Mouse (Mus musculus): ENCODE measurements at regions not wholly inside any gene's neighbourhood (a gene's known extent, or its start where the extent isn't known, plus 50 kb on each side); places are given as distances from the start of the nearest gene placed in this dataset.
"Not testable (repeated sequence)": the region's sequence is repeated elsewhere in the genome, so short reads cannot be mapped to it uniquely, and the experiment has no call there.

DNA sequence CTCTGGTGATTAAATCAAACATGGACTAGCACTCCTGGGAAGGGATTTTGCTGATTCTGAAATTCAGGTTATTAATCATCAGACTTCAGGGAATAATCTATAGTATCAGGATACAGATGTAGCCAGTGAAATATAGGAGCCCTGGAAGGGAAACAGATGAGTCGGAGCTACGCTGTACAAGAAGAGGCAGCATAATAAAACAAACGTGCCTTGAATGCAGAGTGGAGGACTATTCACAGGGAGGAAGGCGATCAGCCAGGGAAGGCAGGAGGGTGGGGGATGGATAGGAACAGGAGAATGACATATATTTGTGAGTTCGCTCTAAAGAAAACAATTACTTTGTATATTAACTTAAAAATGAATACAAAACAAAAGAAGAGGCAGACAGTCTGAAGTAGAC lies 286.6 kb upstream of the Got2 start:
- DNase-seq, result no peak

DNA sequence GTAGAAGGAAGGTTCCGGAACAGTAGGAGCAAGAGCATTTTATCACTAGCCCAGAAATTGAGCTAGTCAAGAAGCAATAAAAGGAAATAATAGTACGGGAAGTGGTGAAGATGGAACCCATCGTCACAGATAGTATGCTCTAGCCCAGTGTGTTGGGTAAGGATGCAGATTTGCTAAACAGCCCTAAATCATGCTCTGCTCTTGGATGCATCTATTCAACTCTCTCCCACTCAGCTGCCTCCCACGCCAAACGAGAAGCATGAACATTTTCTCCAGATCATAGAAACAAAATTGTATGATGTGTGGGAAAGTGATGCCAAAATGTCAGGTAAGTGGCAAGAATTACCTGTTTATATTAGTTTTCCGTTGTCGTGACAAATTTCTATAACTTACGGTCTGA lies 276.6 kb upstream of the Got2 start:
- DNase-seq, result no peak

DNA sequence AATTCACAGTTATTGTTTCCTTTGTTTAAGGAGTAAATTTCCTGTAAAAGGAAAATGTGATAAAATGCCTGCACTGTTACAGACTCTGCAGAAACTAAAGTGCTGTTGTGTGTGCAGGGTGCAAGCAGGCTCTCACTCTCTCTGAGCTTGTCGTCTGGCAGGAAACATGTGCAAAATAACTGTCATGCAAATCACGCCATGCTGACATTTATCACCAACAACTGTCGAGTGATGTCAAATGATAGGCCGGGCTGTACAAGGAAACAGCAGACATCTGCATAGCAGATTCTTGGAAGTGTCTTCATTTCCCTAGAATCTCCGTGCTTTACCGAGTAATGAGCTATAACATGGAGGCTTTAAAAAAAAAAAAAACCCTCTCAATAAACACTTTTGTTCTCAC lies 271.6 kb upstream of the Got2 start:
- no peak for DNase-seq

DNA sequence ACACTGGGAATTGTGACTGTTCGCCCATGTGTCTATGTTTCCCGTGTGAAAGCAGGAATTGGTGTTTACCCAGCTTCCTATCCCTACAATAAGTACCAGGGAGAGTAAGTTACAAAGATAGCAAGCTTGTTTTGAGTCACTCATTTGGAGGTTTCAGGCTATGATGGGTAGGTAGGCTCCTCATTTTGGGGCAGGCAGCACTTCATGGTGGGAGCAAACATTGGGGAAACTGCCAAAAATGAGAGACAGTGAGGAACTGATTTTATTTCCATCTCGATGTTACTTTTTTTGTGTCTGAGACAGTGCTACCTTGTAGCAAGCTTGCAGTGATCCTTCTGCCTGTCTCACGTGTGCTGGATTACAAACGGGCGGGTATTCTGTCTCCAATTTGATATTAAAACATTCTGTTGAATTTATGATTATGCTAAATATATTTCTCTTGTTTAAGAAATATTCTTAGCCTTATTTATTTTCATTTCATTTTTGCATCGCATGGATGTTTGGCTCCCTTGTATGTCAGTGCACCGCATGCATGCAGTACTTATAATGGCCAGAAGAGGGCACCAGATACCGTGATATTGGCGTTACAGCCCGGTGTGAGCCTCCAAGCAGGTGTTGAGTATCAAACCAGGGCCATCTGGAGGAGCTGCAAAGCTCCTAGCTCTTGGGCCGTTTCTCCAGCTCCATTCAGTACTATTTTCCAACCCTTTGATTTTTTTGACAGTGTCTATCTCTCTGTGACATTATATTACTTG lies 264.3 kb upstream of the Got2 start:
- DNase-seq, result peak in 1 of 2 experiments; percentile 54

DNA sequence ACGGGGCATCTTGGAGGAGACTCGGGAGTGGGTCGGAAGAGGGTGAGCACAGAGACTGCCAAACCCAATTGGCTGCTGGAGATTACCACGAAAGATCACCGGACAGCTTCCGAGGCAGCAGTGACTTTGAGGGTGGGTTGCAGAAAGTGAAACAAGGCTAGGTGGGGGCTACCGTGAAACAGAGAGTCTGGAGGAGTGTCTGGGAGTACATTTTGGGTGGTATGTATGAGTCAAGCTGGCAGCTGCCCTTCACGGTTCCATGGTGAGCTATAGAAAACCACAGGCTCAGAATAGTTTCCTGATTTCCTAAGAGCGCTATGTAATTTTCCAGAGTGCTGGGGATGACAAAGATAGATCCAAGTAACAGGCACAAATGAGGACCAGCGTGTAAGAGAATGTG lies 263.7 kb upstream of the Got2 start:
- DNase-seq, result no peak

DNA sequence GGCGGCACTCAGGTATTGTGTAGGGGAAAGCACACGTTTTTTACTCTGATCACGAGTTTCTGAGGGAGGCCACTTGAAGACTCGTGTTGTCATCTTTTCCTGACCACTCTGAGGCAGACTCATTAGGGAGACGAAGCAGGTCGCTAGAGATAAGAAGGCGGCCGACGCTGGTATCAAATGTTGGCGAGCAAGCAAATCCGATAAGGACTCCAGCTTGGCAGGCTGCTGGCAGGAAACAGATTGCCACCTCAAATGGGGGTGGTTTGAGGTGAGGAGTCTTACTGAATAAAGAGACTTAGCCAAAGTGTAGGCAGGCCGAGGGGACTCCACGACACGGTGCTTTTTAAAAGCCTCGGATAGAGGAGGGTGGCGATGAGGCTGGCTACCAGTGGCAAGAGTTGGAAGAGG lies 262.7 kb upstream of the Got2 start:
- DNase-seq, result no peak

DNA sequence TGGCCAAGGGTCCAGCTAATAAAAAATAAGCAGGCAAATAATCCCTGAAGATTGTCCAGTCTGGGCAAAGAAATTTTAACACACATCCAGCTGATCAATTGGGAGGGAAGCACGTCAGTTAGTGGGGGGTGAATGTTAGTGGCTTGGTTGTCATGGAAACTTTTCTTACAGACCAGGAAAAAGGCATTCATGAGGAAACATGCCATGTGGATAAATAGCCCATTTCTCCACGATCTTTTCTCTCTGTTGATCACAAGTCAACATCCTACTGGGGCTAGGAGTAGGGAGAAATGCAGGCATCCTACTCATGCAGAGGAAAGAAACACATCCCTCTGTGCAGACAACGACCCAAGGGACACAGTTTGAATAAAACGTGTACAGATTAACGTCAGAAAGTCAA lies 243.8 kb upstream of the Got2 start:
- DNase-seq, result no peak

DNA sequence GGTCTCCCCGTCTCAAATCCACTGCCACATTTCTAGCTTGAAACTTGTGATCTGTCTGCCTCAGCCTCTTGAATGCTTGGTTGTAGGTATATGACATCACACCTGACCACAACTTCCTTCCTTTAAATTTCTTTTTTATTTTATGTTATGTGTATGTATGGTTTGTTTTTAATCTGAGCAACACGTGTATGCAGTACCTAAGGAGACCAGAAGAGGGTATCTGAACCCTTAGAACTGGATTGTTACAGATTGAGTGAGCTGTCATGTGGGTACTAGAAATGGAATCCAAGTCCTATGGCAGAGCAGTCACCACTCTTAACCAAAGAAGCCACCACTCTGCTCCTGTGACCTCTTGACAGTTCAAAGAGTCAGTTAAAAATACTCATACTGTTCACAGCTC lies 240.0 kb upstream of the Got2 start:
- DNase-seq, result no peak

DNA sequence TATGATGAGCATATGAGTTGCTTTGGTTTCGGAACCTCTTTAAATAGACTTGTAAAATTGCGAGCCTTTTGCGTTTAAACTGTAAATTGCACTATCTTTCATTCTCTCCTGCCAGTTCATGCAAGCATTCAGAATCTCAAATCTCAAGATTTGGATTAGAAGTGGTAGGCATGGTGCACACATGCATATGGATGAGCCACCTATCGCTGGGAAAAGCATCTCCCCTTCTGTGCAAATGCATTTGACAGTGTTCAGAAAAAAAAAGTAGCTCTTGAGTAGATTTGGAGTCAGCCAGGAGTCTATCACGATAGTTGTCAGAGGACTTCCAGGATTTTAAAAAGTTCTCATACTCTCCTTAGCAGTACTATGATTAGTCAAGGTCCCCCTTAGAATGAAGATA lies 212.5 kb upstream of the Got2 start:
- DNase-seq, result no peak

DNA sequence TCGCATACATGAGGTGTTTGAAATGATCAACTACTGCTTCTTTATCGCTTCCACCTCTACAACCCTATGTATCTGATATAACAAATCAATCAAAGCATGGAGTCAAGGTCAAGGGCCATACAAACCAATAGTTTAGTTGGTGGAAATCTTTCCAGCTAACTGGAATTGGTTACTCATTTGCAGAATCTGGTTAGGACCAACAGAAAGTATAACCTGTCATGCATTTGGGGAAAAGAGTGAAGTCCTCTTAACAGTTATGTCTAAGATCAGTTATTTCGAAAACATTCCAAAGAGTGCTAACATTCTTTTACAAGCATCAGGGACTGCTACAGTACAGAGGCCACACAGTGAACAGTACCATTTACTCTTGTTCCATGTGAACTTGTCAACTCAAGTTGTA lies 204.6 kb upstream of the Got2 start:
- DNase-seq, result no peak

DNA sequence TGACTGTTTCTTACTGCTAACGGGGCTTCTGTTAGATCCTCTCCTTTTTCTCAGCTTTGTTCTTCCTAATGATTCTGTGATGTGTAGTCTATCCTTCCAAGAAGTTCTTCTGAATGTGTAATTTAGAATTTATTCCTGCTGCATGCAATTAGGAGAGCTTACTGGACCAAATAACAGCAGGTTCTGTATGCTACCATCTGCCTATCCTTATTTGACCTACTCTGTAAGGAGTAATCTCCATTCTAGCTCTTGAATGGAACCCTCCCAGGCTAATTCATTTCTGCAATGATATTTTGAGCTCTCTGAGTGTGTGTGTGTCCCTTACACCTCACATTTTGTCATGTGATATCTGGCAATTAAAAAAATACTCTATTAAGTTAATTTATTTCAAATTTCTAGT lies 201.9 kb upstream of the Got2 start:
- no peak for DNase-seq

DNA sequence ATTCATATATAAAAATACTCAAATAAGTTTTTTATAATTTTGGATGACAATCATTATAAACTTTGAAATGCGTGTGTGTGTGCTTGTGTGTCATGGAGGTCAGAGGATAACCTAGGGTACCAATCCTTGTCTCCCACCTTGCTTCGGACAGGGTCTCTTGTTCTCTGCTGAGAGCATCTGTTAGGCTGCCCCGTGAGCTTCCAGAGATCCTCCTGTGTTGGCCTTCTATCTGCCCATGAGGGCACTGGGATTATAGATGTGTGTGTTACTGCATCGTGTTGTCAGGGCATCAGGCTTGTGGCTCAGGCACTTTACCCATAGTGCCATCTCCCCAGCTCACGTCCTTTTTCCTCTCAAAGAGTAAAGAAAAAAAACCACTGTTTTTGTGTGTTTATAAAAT lies 180.0 kb upstream of the Got2 start:
- DNase-seq, result no peak

DNA sequence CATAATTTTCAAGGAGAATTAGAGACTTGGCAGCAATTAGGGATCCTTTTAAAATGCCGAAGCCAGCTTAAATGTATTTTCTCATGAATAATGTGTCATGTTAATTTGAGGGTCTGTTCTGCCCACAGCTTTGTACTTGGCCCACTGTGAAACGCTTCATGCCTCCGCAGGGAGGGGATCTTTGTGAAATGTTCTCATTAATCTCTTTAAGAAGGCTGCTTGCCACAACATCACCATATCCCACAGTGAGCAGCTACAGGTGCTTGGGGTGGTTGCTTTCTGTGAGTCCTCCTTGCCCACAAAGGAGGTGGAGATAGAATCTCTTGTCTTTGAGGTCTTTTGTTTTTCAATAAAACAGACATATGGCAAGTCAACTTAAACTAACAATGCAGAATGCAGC lies 159.3 kb upstream of the Got2 start:
- no peak for DNase-seq

DNA sequence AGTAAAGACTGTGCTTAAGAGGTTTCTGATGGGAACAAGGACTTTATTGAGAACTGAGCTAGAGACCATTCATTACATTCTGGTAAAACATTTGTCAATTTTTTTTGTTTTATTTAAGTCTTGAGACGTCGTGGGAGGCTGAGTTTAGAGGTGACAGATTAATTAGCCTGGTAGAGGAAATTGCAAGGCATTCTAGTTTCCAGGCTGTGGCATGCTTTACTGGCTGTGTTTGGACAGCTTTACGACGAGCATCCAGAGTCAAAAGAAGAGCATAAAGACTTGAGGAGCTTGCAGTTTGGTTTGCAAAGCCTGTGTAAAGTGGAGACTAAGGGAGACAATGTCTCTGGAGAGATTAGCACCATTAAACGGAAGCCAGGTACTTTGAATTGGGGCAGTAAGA lies 154.0 kb upstream of the Got2 start:
- no peak for DNase-seq

DNA sequence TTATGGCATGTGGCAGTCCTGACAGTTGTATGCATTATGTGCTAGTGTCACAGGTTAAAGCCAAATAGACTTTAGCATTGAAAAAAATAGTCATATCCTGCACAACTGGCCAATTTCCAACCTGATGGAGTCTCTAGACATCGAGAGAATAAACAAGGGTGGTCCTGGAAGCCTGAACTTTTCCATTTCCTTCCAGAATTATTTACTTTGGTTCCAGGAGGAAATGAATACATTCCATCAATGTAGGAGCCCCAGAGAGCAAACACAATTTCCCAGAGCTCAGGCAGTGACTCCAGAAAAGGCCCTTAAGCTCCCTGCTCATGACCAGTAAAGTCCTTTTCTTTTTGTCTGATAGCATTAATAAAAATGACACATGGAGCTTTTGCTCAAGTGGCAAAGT lies 151.9 kb upstream of the Got2 start:
- DNase-seq, result no peak

DNA sequence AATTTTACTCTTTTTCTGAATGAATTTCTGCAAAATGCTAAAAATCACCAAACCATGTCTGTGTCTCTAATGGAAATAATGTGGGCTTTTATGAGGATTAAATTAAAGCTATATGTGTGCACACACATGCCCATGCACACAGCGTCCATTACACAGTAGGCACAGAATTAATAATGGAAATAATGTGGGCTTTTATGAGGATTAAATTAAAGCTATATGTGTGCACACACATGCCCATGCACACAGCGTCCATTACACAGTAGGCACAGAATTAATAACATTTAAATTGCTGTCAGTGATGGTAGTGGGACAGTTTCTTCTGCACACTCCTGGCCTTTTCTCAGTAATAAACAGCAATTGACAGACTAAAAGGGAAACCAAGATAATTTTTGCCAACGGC lies 130.4 kb upstream of the Got2 start:
- not testable (repeated sequence) for DNase-seq

DNA sequence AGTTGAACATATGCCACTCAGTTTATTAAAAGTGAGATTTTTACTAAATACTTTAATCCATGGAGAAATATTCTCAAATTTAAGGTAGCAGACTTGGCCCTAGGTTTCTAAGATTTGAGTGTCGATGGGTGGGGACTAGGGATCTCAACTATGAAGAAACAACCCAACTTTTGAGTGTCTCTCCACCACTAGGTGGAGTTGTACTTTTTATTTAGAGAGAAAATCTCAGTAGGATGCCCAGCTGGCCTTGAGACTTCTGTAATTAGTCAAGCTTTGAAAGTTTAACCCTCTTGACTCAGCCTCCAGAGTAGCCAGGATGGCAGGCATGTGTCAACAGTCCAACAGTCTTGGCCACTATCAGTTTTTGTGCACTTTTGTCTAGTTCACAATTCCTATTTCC lies 123.7 kb upstream of the Got2 start:
- no peak for DNase-seq

DNA sequence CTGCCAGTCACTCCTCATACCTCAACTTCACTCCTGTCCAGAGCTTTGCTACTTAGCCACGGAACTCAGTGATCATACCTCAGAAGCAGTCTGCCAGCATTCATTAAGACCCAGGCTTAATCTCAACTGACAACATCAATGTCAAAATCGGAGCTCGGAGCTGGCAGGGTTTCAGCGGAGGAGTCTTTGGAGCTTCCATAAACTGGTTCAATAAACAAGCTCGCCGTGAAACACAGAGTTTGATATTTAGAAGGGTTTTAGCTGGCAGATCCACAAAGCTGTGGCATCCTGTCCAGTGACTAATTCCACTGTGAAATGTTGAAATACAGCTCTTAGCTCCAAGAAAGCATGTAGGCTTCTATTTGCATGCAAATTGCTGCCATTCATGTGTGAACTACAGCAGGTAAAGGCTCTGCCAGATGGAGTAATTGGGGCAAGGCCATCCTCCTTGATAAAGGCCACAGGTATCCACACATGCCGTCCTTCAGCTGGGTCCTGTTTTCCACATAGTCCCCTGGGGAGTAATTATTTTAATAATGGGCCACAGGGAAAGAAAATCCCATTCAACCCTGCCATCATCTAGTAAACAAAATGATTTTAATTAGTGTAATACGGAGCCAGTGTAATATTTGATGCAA lies 103.6 kb upstream of the Got2 start:
- DNase-seq, result no peak

DNA sequence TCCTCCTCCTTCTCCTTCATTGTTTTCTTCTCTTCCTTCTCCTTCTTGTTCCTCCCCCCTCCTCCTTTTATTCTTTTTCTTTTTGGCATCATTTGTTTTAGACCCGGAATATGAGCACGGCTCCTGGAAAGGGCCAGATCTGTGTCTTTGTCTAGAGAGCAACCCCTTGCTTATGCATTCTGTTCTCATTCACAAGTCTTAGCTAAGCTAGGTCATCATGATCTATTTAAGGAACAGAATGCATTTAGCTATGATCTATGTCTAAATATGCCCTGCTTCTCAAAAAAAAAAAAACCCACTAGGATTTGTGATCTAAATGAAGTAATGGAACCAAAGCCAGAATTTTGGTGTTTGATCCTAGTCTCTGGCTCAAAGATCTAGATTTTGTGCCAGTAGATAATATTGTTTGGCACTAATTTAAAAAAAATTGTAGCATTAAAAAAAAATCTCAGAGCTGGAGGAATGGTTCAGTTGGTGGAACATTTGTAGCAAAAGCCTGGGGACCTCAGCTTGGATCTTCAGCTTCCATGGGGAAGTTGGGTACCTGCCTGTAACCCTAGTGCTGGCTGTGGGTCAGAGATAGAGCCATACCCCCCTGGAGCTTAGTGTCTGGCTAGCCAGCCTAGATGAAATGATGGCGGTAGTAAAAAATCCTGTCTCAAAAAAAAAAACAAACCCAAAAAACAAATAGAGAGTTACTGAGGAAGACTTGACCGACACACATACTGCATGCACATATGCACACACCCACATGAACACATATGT lies 100.5 kb upstream of the Got2 start:
- DNase-seq, result no peak

DNA sequence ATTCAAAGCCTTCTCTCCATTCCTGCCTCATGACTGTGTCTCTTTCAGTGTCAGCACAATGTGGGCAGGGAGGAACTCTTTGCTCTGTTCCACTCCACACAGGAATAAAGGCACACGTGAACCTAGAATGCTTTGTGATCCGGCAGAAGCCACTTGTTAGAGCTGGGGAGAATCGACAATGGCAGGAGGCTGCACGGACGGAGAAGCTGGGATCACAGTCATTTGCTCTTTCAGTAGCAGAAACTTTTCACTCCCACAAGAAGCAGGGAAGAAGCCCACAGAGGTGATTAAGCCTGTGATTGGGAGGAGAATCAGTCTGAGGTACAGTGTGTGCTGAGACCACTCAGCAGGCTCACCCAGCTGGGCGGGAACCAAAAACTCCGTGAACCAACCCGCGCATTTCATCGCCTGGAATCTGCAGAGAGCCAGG lies 98.7 kb upstream of the Got2 start:
- no peak for DNase-seq

DNA sequence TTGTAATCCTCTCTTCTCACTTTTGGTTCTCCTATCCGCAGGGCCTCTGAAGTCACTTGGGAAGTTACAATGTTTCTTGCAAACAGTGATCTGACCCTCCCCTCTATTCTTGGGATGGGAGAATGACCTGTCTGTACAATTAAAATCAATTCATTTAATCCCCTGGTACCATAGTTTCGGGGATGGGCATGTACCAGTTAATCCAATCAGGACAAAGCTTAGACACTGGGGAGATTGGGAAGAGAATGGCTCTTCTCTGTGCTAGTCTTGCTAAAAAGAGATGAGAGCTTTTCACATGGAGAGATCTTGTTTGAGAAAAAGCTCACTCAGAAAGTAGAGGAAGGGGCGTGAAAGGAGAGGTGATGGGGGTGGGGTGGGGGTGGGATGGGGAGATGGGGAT lies 98.1 kb upstream of the Got2 start:
- no peak for DNase-seq

DNA sequence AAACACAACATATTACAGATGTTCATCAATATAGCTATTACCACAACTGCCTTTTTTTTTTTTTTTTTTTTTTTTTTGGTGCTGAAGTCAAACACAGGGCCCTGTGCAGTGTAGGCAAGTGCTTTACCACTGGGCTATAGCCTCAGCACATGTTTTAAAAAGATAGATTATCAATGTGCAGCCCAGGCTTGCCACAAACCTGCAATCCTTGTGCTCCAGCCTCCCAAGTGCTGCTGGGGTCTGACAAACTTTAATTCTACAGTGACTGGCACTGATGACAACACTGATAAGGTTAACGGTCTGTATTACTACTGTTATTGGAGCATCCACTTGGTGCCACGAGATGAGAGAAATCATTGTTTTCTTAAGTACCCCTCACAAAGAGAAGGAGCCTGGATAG lies 95.3 kb upstream of the Got2 start:
- no peak for DNase-seq

DNA sequence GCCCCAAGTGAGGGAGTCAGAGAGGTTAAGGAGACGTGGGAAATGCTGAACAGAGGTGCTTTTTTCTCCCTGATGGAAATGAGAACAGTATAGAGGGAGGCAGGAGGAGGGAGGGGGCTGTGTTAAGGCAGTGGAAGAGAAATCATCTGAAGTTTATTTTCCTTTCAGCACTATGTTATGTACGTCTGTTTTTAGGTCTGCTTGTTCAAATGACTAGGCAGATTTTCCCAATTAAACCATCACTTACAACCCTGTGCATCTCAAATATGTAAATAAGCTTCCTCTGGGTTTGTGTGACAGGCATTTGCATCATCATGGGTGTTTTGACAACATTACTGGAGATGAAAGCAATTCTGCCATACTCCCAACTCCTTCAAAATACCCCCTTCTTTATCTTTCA lies 92.1 kb upstream of the Got2 start:
- no peak for DNase-seq

DNA sequence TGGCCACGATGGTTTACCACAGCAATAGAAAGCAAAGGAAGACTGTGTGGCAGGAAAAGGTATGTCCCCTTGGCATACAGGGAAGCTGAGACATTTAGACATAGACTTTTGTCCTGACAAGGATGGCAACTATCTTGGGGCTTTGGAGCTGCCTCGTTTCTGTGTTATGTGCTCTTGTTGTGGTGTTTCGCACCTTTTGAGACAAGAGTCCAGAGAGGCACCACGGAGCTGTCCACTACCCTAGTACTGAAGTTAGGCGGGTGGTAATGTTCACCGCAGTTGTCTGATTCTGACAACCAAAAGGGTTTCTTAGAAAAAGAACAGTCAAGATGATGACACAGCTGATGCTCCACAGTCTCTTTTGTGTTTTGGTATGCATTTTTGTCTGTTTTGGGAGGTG lies 90.9 kb upstream of the Got2 start:
- no peak for DNase-seq

Measured in layer of hippocampus, postnatal 36 days (tissue).